Mouse (Mus musculus) forebrain, postnatal 0 days (tissue): Measurements from ENCODE around the gene Lcn12. TPM values are rescaled to one million over a fixed set of nuclear protein-coding genes. Genes with fewer than 3 reads are reported as not detected.
A peak's percentile ranks its signal among the peaks of the same experiment; 100 is the strongest.

Experiments used
- ATAC-seq: fragments of 200-750 bp; cut with Nextera tagmentation; 2 replicates; pipeline ENCODE4 v1.8.0; 2017; ENCODE audit warnings: mild to moderate bottlenecking, moderate library complexity
- DNase-seq: peaks from one replicate; pipeline ENCODE4 v3.0.0-alpha.2; 2015
- H3K27ac ChIP-seq: fragments of 300-500 bp; sonication (generic); 2 replicates; pipeline ENCODE4 v1.5.1; 2014; ENCODE audit warnings: low read depth, mild to moderate bottlenecking, antibody characterized with exemption, low read length, moderate library complexity, mixed read lengths
- H3K27me3 ChIP-seq: fragments of 300-500 bp; sonication (generic); 2 replicates; pipeline ENCODE4 v1.6.1; 2014; ENCODE audit warnings: mild to moderate bottlenecking, low read length, mixed read lengths; ENCODE audit not compliant: insufficient read depth
- H3K36me3 ChIP-seq: fragments of 300-500 bp; sonication (generic); 2 replicates; pipeline ENCODE4 v1.6.1; 2014; ENCODE audit warnings: mild to moderate bottlenecking, moderate library complexity; ENCODE audit not compliant: insufficient read depth
- H3K4me1 ChIP-seq: fragments of 300-500 bp; sonication (generic); 2 replicates; pipeline ENCODE4 v1.6.1; 2014; ENCODE audit warnings: antibody characterized with exemption; ENCODE audit not compliant: insufficient read depth
- H3K4me2 ChIP-seq: fragments of 300-500 bp; sonication (generic); 2 replicates; pipeline ENCODE4 v1.6.1; 2014; ENCODE audit warnings: low read depth, mild to moderate bottlenecking, moderate library complexity
- H3K4me3 ChIP-seq: fragments of 300-500 bp; sonication (generic); 2 replicates; pipeline ENCODE4 v1.5.1; 2014; ENCODE audit warnings: low read depth, low read length, mixed read lengths
- H3K9ac ChIP-seq: fragments of 300-500 bp; sonication (generic); 2 replicates; pipeline ENCODE4 v1.6.1; 2014; ENCODE audit warnings: mild to moderate bottlenecking
- H3K9me3 ChIP-seq: fragments of 300-500 bp; sonication (generic); 2 replicates; pipeline ENCODE4 v1.6.1; 2016; ENCODE audit warnings: low read length
- CTCF ChIP-seq: sonication (generic); IDR thresholded peaks from 2 replicates; pipeline ENCODE4 v1.5.1; 2016; ENCODE audit warnings: antibody characterized with exemption, control low read depth, low read depth
- WGBS: fragments of 180-500 bp; shearing (Covaris S2); extraction: QIAGEN DNeasy Blood & Tissue Kit; methylation state at CpG from one replicate; pipeline ENCODE4 v1.1.7; 2014; 5-methylcytosine and 5-hydroxymethylcytosine counted together
- polyA plus RNA-seq: library from polyadenylated mRNA; unstranded; fragments of >200 nt; fragmentation: Nextera tagmentation; extraction: Ambion mirVana; gene quantifications from 2 replicates; pipeline ENCODE4 v1.2.1, GENCODE M21; 2015
- total RNA-seq: library from RNA; depleted of rRNA; stranded (reverse); fragments of >200 nt; gene quantifications from 2 replicates; pipeline ENCODE4 v1.2.3, GENCODE M21; 2014

The Lcn12 gene
- total and polyA plus RNA-seq, 2 experiments from 2014 or later: not detected

GRCm38 (mm10) chr2:25460135-25460534, 33.6 kb downstream of the Lcn12 start:
- Histone ChIP-seq H3K4me2 (peak overlapping the region; percentile 90), H3K9me3 (no peaks in the 10 kb centered on the region), H3K27me3 (no peaks in the 10 kb centered on the region), H3K36me3 (peaks cover 19% of the 10 kb centered on the region), H3K4me1 (peaks cover 13% of the 10 kb centered on the region; the same call in 1 of the 2 replicates), H3K4me3 (peak overlapping the region; percentile 74), H3K9ac (peak overlapping the region; percentile 85), H3K27ac (peak overlapping the region; percentile 97)
- DNase-seq (no peak), ATAC-seq (peak; percentile 6)
- no peak for TF ChIP-seq CTCF
- 28% methylated on average over 5 of the region's 5 CpGs for WGBS

GRCm38 (mm10) chr2:25458911-25459310, 34.8 kb downstream of the Lcn12 start:
- ATAC-seq (no peak), DNase-seq (no peak)
- H3K27me3 ChIP-seq: no peaks in the 10 kb centered on the region
- WGBS: 78% methylated on average over 5 of the region's 5 CpGs
- H3K4me1 ChIP-seq: peaks cover 13% of the 10 kb centered on the region; the same call in 1 of the 2 replicates
- H3K9me3 ChIP-seq: no peaks in the 10 kb centered on the region
- H3K36me3 ChIP-seq: peaks cover 19% of the 10 kb centered on the region
- H3K27ac ChIP-seq: no peak overlapping the region
- no peak for TF ChIP-seq CTCF
- no peak overlapping the region for H3K9ac ChIP-seq
- H3K4me2 ChIP-seq: peak overlapping the region; percentile 0; the same call in 1 of the 2 replicates
- no peak overlapping the region for H3K4me3 ChIP-seq

- WGBS: 85% methylated on average over 9 of the region's 9 CpGs
- H3K27ac ChIP-seq: no peak overlapping the region
- no peak overlapping the region for H3K9ac ChIP-seq
- ATAC-seq: no peak
- no peak overlapping the region for H3K4me2 ChIP-seq
- no peaks in the 10 kb centered on the region for H3K9me3 ChIP-seq
- H3K36me3 ChIP-seq: peaks cover 19% of the 10 kb centered on the region
- DNase-seq: no peak
- H3K27me3 ChIP-seq: no peaks in the 10 kb centered on the region
- H3K4me3 ChIP-seq: no peak overlapping the region
- TF ChIP-seq CTCF: no peak
- peaks cover 13% of the 10 kb centered on the region; the same call in 1 of the 2 replicates for H3K4me1 ChIP-seq
Observed at GRCm38 (mm10) chr2:25457022-25457896, 36.5 kb downstream of the Lcn12 start.

- Histone ChIP-seq H3K4me1 (peaks cover 13% of the 10 kb centered on the region; the same call in 1 of the 2 replicates), H3K36me3 (peaks cover 19% of the 10 kb centered on the region), H3K27ac (no peak within 1 kb of the TSS), H3K9ac (no peak within 1 kb of the TSS), H3K4me2 (no peak within 1 kb of the TSS), H3K4me3 (no peak within 1 kb of the TSS), H3K9me3 (no peaks in the 10 kb centered on the region), H3K27me3 (no peaks in the 10 kb centered on the region)
- ATAC-seq (no peak), DNase-seq (no peak)
- no peak for TF ChIP-seq CTCF
- 64% methylated on average over 14 of the region's 14 CpGs for WGBS
Observed at GRCm38 (mm10) chr2:25456205-25456953, 37.3 kb downstream of the Lcn12 start, which contains the start of gene Clic3. Clic3 (plus strand) TSS chr2:25456838.

GRCm38 (mm10) chr2:25452951-25453350, 40.8 kb downstream of the Lcn12 start:
- H3K27me3 ChIP-seq: no peaks in the 10 kb centered on the region
- 27% methylated on average over 1 of the region's 1 CpGs for WGBS
- H3K4me3 ChIP-seq: no peak overlapping the region
- no peak overlapping the region for H3K9ac ChIP-seq
- no peak for TF ChIP-seq CTCF
- H3K9me3 ChIP-seq: no peaks in the 10 kb centered on the region
- H3K4me1 ChIP-seq: no peaks in the 10 kb centered on the region
- ATAC-seq: no peak
- H3K27ac ChIP-seq: no peak overlapping the region
- H3K4me2 ChIP-seq: no peak overlapping the region
- peaks cover 15% of the 10 kb centered on the region for H3K36me3 ChIP-seq
- no peak for DNase-seq

GRCm38 (mm10) chr2:25450853-25451647, 42.7 kb downstream of the Lcn12 start:
- Histone ChIP-seq H3K4me2 (no peak overlapping the region), H3K9me3 (no peaks in the 10 kb centered on the region), H3K4me3 (no peak overlapping the region), H3K27ac (no peak overlapping the region), H3K36me3 (peaks cover 29% of the 10 kb centered on the region), H3K9ac (no peak overlapping the region), H3K27me3 (no peaks in the 10 kb centered on the region), H3K4me1 (no peaks in the 10 kb centered on the region)
- WGBS: 89% methylated on average over 8 of the region's 8 CpGs
- no peak for ATAC-seq
- TF ChIP-seq CTCF: no peak
- DNase-seq: no peak
